Mouse (Mus musculus) 3T3-L1 (cell line): ENCODE data around the gene Pax5.

Experiments
- DNase-seq: peaks from one replicate; pipeline ENCODE4 v3.0.0-alpha.2; 2015; ENCODE audit warnings: low read depth, low spot score

The Pax5 gene

DNA sequence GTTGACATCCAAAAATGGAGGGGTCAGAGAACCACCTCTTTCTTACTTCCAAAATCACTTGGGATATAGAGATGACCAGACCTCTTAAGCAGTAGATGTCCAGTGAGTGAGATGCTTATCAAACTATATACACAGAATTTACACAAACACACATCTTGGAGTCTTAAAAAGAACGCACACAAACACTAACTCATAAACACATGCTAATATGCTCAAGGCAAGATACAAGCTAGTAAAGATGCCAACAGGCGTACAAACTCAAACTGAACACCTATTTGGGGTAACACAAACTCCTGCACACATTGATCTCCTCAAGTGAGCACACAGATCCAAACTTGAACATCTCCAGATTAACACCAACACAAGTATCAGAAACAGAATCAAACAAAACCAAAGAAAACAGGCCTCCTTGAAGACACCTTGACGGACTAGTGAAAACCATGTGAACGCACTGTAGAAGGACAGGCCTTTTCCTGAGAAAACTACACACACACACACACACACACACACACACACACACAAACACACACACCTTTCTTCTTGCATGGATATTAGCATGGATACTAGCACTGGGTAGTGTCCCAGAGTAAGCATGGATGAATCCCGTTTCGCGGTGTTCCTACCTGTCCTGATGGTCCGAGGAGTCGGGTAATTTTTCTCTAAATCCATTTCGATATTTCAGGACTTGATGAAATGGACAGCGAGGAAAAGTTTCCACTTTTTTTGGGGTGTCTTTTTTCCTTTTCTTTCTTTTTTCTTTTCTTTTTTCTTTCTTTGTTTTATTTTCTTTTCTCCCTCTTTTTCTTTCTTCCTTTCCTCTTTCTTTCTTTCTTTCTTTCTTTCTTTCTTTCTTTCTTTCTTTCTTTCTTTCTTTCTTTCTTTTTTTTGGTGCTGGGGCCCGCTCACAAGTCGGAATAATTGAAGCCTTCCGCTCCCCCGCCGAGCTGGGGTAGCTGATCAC, at the start of gene Pax5:
Pax5 (minus strand) TSS at position 748 of the 961 bp plus-strand sequence.
- DNase-seq, result no peak

DNA sequence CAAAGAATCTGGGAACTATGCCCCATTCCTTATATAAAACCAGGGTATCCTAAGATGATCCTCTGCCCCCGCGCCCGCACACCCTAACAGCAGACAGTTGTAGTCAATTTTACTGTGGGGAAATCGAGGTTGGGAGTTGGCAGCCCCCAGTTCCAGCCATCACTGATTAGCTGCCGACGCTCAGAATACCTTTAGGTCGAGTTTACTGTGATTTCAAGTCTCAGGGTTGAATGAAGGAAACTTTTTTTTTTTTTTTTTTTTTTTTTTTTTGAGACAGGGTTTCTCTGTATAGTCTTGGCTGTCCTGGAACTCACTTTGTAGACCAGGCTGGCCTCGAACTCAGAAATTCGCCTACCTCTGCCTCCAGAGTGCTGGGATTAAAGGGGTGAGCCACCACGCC, 46.8 kb upstream of the Pax5 start:
- DNase-seq, result peak; percentile 26

DNA sequence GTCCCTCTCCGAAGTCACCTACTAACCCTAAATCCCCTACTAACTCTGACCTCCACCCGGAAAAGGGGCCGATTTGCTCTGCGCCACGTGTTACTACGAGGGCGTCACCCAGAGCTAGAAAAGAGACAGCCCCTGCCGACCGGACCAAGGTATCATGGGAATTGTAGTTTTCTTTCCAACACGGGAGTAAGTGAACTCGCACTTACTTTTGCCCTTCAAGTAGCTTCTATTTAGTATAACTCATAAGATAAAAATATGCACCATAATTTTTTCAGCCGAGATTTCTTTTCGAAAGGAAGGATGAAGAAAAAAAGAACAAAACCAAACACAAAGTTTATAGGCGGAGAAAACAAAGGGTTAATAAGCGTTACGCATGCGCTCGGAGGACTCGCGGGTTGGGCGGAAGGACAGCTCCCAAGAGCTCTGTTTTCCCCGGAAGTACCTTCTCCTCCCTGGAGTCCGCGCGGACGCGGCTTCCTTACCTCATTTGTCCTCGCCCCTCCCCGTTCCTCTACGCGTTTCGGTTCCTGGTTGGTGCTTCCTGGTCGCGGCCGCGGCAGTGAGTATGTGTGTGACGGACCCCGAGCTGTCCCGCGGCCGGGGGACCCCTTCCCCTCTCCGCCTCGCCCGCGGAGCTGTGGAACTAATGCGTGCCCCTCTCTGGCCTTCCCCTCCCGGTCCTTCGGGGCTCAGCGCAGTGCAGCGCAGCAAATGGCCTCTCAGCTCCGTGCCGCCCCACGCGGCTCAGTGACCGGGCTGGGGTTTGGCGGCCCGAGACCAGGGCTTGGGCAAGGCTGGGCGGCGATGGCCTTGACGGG, 46.1 kb upstream of the Pax5 start:
- DNase-seq, result peak; percentile 95

DNA sequence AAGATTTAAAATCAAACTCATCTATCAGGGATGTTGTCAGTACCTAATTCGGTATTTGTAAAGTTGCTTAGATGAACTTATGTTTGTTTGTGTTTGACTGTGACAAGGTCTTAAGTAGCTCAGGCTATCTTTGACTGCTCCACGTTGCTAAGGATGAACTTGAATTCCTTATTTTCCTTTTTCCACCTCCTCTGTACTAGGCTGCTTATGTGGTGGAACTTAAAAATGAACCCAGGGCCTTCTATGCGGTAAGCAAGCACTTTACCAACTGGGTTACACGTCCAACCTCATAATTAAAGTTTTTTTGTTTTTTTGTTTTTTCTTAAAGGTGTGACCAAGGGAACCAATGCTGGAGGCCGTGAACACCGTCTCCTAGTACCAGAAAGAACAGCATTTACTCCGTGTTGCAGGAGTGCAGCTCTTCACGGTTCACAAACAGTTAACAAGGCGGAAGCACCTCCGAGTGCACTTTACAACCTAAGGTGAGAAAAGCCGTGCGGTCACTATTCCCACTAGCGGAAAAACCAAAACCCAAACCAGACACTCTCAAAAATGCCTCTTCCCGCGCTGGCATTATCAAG, 45.4 kb upstream of the Pax5 start, which contains the start of gene Zcchc7:
Zcchc7 (plus strand) TSS at position 325 of the 581 bp plus-strand sequence.
- no peak for DNase-seq

DNA sequence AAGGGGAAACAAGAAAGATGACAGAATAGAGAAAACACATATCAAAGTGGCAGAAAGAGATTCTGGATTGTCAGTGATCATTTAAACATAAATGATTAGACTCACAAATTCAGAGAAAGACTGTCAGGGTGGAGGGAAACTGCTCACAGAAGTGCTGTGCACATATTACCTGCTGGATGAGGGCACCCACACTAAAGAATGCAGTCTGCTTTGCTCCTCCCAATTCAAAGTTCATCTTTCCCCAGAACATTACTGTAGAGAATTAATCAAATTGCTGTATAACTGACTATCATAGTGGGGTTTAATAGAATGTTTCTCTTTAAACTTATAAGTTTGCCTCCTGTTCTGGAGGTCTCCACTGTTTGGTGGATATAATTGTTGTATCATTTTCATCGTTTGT, 30.2 kb upstream of the Pax5 start:
- no peak for DNase-seq

DNA sequence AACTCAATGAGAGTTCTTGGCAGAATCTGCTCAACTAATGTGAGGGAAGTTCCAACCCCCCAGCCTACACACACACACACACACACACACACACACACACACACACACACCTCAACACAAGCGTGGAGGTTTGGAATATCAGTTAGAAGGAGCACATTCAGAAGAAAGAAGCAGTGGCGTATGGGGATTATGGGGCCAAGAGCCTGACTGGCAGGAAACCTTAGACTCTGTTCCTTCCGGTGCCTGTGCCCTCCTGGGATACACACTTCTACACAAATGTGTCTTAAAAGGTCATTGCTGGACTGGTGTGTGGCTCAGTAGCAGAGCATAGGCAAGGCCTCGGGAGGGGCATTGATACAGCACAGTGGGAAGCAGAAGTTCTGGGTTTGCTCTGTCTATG, 10.9 kb upstream of the Pax5 start:
- no peak for DNase-seq

DNA sequence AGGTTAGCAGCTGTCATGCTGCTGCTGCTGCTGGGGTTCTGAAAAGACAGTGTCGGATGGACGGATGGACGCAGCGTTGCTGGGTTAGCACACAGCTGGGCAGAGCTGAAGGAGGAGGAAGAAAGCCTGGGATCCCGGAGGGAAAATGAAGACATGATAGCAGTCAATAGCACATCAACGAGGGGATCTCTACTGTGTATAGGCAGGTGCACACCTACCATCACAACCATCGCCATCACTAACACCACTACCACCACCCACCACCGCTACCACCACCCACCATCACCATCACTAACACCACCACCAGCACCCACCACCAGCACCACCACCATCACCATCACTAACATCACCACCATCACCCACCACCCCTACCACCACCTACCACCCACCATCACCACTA, 9.8 kb upstream of the Pax5 start:
- no peak for DNase-seq

DNA sequence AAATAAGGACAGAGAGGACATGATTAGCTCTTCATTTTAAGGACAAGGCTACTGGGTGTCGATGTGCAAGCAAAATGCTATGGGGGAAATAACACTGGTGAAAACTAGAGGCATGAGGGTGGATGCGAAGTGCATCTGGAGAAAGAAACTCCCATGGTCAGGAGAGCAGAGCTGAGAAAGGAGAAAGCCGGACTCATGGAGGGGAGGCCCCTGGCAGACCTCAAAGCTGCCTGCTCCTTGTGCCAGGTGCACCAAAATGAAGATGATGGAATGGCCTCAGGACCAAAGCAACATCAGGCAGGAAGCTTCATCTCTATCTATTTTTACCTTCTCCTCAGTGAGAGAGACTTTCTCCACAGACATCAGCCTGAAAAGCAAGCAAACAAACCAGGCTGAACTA, 7.4 kb upstream of the Pax5 start:
- DNase-seq, result no peak

DNA sequence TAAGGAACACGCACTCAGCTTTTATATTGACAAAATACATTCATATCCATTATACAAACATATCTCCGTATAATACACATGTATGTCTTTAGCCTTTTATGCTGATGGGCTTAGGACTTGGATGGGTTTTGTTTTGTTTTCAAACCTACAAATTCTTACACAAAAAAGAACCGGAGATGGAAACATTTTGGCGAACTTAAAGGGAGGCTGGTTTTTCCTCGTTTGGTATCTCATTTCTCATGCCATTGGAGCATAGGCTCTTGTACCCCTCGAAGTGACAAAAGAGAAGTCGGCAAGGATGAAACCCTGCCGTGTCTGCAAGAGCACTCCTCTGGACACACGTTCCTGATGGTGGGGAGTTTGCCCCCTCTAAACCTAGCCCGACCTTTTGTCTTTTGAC, 6.1 kb upstream of the Pax5 start:
- no peak for DNase-seq

DNA sequence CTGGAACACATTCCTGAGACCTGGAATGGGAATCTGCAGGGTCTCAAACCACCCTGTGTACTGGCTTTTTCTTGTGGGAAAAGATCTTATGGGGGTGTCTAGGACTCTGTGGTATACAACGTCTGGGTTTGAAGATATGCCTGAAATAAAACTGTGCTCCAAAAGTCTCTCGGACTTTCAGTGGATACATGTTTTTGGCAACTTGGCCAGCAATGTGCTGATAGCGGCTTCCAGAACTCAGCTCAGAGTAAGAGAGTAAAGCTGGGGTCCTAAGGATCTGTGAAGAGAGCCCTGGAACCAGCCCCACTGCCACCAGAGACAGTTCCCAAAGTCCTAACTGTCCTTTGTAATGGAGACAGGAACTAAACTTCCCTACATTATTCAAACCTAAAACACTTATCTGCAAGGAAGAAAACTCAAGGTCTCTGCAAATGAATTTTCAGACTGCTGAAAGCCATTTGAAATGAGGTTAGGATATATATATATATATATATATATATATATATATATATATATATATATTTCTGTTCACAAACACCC, 5.4 kb upstream of the Pax5 start:
- no peak for DNase-seq

DNA sequence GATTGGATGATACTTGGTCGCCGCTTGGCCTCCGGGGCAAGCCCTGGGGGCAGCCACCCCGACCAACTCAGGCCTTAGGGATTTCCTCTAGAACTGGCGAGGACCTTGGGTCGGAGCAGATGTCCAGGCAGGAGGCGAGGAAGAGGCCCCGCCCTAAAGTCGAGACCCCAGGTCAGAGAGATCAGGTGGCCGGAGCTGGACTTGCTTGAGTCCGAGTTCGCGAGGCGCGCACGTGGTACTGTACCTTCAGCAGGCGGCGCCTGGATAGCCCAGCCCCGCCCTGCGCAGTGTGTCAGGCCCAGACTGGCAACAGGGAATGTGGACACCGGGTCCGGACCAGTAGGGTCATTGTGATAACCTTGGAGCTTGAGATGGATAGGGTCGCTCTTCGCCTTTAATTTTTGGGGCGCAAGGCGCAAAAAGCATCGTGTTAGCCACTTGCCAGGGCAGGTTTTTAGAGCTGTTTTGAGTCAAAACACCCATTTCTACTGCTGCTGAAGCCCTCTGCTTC, 3.9 kb upstream of the Pax5 start:
- DNase-seq, result no peak

DNA sequence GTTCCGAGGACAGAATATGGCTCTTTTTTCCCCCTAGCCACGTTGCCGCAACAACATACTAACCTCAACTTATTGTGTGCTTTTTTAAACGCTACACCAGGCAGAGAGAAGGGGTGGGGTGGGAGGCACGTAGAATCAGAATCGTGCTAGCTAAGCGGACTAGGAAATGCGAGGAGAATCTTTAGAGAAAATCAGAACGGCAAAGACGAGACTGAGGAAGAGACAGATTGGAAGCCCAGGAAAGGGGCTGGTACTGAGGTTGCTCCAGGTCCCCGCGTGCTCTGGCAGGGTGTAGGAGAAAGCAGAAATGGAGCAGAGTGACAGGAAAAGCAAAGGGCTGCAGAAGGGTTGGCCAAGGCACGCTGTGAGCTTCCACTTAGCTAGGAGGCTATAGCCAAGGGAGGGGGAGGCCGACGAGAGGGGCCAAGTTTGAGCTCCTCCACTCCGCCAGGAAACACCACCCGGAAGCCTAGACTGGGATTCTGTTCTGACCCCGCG, 3.3 kb upstream of the Pax5 start:
- DNase-seq, result no peak

DNA sequence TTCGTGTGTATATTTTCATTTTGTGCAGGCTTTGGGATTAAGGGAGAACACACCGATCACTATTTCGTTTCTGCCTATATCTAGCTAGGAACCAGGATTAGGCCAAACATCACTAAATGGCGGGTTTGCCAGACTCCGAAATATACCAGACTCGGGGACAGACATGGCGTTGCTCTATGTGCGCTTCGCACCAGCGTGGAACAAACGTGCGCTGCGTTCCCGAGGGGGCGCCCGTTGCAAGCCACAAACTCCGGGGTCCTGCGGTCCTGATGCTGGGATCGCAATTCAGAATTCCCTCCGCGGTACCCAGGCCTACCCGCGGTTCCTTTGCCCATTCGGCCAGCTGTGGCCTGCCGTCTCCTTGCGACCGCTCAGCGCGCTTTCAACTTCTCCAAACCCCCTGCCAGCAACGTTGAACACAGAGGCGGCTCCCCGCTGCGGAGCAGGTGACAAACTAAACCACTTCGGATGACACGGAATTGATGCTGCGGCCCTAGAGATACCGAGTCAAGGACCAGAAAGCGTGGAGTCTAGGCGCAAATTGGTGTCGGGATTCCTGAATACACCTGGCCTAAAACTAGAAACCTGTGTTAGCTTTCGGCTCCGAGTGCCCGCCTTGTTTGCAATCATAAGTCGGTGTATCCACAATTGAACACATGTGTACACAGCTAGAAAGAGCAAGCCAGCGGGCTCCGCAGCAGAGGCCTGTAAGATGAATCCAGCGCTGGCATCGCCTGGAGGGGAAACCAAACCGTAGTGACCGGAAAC, 2.7 kb upstream of the Pax5 start:
- no peak for DNase-seq

DNA sequence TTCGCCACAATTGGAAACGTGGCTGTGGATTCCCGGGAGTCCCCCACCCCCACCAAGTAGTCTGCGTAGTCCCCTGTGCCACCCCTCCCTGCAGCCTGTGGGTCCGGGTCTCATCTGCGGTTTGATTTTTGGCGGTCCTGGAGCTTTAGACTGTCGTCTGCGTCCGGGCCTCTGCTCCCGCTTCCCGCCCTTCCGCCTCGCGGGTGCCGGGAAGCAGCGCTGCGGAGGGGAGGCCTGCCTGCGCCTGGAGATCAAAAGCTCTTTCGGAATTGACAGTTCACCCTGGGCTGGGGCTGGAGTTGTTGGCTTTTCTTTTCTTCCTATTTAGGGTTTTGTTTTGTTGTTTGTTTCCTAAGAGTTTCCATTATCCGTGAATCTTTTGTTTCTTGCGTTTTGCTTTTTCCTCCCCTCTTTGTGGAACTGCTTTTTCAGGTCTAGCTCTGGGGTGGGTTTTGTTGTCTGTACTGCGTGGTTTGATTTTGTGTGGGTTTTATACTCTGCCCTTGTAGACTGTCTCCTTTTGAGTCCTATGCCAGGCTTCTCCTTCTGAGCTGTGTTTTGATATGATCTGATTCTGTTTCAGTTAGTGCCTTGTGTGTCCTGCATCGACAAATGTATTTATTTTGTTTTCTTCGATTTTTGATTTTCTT, 1.9 kb upstream of the Pax5 start:
- DNase-seq, result no peak

DNA sequence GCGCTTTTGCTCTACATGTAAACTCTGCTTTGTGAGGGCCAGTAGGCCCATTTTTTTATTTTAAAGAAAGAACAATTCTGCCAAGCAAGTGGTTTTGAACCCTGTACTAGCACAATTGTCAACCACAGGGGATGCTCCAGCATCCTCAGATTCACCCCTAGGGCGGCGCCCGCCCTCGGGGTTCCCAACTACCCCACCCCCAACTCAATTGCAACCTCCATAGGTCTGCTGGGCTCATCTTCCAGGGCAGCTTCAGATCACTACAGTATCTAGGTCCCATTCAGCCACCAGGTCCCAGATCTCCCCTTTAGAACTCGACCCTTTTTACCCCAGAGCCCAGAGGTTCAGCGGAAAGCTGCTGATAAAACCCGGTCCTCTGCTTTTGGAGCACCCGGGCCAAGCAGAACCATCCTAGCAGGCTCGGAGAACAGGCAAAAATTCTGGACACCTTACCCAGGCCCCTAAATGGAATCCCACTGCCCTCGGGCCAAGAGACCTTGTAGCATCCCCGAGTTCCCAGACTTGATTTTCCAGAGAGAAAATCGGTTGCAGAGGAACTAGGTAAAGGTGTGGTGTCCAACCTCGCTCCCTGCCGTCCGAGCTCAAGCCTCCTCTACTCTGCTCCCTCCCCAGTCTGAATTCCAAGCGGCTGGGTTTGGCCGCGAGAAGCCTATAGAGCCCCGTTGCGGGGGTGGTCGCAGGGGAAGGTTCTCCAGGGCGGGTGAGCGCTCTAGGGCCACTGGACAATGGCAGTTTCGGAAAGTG, 1.0 kb upstream of the Pax5 start:
- DNase-seq, result no peak

DNA sequence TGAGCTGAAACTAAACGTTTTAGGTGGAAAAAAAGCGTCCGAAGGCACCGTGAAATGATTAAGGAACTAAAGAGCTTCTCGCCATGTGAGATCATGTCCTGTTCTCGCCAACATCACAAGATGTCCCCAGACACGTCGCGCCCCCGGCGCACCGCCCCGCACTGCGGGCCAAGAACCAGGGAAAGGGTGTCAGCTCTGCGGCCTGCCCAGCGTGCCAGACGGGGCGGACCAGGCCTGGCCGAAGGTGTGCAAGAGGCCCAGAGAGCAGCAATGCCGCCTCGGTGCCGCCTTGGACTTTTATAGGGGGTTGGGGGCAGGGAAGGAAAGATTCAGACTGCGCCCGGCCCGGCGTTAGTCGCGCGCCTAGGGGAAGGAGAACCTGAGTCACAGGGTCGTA, 412 bp upstream of the Pax5 start:
- no peak for DNase-seq

DNA sequence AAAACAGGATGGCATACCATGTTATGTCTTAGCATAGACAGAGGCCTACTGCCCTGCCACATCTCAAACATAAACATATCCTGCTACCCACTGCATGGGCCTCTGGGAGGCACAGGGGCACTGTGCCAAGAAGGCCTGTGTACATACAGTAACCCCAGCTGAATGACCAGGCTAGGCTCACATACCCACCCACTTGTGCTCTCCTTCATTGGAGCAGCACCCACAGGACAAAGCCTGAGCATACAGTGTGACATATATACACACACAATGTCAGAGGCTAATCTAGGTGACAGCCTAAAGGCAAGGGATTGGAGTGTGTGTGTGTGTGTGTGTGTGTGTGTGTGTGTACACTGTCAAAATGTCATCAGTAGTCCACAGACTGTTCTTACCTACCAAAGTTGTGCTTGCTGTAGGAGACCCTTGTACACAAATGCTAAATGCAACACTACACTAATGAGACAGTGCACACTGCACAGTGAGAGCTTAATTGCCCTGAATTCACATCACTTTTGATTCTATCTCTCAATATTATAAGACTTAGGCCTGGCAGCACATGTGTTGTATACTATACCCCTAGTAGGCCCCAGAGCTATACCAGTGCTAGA, 1.1 kb downstream of the Pax5 start:
- DNase-seq, result no peak

DNA sequence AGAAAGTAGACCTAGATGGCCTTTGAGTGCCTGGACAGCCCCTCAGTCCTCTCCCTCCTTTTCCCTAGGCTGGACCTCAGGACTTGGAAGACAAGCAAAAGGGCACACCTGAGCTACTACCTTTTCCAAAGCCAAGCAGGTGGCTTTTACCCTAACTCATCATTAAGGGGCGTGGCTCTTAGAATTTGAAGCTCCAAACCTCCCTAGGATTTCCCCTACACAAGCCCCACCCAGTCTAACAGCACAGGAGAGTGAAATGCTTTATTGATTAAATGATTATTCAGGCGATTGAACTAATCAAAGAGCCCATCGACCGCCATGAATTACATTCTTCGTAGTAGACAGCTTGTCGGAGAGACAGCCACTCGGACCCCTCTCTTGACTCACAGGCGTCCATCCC, 2.0 kb downstream of the Pax5 start:
- DNase-seq, result no peak

DNA sequence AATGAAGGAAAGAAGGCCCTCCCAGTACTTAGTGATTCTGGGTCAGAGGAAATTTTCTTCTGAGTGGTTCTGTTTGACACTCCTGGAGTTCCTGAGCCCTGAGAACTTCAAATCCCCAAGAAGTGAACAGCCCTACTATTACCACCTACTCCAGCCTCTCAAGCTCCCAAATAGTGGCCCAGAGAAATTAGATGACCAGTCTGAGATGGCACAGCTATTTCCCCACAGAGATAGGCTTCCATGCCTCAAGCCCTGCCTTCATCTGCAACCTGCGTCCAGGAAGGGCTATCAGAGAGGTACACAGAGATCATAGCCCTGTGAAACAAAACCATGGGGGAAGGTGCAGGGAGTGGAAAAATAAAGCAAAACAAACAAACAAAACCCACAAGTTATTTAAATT, 3.4 kb downstream of the Pax5 start:
- DNase-seq, result no peak
